In genomic region chr17:47788996-47789395, GRCm38 (mm10) we compare ENCODE assay signal across 19 mouse cellular contexts. TPM values are rescaled to one million over a fixed set of nuclear protein-coding genes. Genes with fewer than 3 reads are reported as not detected.
DNase-seq lines count a peak whose midpoint lies in the region; ATAC-seq lines count a peak whose summit lies in the region.
"Had no signal": no experiment of that assay in that cellular context is flagged by ENCODE, and none has a peak within 500 bp of the region (broad histone marks: within the 10 kb centered on the region; RNA-seq: fewer than 3 reads in every experiment).

No protein-coding gene starts in this region.

- H3K27ac ChIP-seq in hindbrain, embryonic 10.5 days = peak overlapping the region; percentile 76
- H3K27ac ChIP-seq in hindbrain, embryonic 16.5 days (ENCODE audit: low read depth, low read length) = no peak overlapping the region
- H3K27ac ChIP-seq in neural tube, embryonic 11.5 days (ENCODE audit: low read depth, low read length) = no peak overlapping the region
- H3K27ac ChIP-seq: kidney, postnatal 0 days had no signal

- 61% methylated on average over 6 of the region's 6 CpGs for WGBS in hindbrain, embryonic 10.5 days
- 56% methylated on average over 6 of the region's 6 CpGs for WGBS in hindbrain, embryonic 16.5 days
- WGBS in neural tube, embryonic 11.5 days = 62% methylated on average over 6 of the region's 6 CpGs

- H3K4me1 ChIP-seq in hindbrain, embryonic 10.5 days (replicated peaks) = peaks cover 85% of the 10 kb centered on the region
- H3K4me1 ChIP-seq in hindbrain, embryonic 16.5 days (ENCODE audit: control insufficient read depth, insufficient read depth, low read depth, low read length) = no peaks in the 10 kb centered on the region
- H3K4me1 ChIP-seq in neural tube, embryonic 11.5 days (ENCODE audit: control insufficient read depth, insufficient read depth, low read length) = peaks cover 14% of the 10 kb centered on the region

- DNase-seq in embryo, embryonic 10 days (ENCODE audit: low spot score) = peak; percentile 35
- DNase-seq in embryo, embryonic 9.5 days (ENCODE audit: extremely low spot score) = no peak
- peak; percentile 54 for DNase-seq in hindbrain, embryonic 10.5 days (ENCODE audit: low spot score)
- DNase-seq in neural tube, embryonic 11.5 days (ENCODE audit: low spot score) = peak; percentile 66
- DNase-seq in neural tube, embryonic 10.5 days (ENCODE audit: extremely low spot score, low spot score) = no peak
- DNase-seq in retina, postnatal 1 day = peak; percentile 85
- DNase-seq in frontal cortex, adult 2 months (ENCODE audit: extremely low spot score in 1 of 2, low spot score in 1 of 2) = no peak
- DNase-seq: cerebellum, adult 8-10 months; heart, postnatal 14 days; kidney, adult 18-20 months; liver, postnatal 0 days; lung, postnatal 14 days; thymus, adult 2 months had no signal

- no peaks in the 10 kb centered on the region for H3K36me3 ChIP-seq in hindbrain, embryonic 10.5 days
- H3K36me3 ChIP-seq in hindbrain, embryonic 16.5 days (ENCODE audit: control insufficient read depth, insufficient read depth, low read length) = no peaks in the 10 kb centered on the region
- no peaks in the 10 kb centered on the region for H3K36me3 ChIP-seq in neural tube, embryonic 11.5 days (ENCODE audit: control insufficient read depth, insufficient read depth, low read length)
- H3K36me3 ChIP-seq: embryonic facial prominence, embryonic 13.5 days had no signal

- H3K9me3 ChIP-seq in hindbrain, embryonic 10.5 days = no peaks in the 10 kb centered on the region
- no peaks in the 10 kb centered on the region for H3K9me3 ChIP-seq in hindbrain, embryonic 16.5 days (ENCODE audit: control insufficient read depth, low read length)
- H3K9me3 ChIP-seq in neural tube, embryonic 11.5 days (ENCODE audit: control insufficient read depth, low read length) = no peaks in the 10 kb centered on the region
- H3K9me3 ChIP-seq: embryonic facial prominence, embryonic 13.5 days; G1E; heart, embryonic 12.5 days; megakaryocyte, embryonic 14.5 days had no signal

- ATAC-seq in hindbrain, embryonic 16.5 days = no peak
- ATAC-seq in neural tube, embryonic 11.5 days (ENCODE audit: insufficient read depth, low FRiP score, low TSS enrichment) = no peak
- ATAC-seq: liver, postnatal 0 days had no signal

- H3K27me3 ChIP-seq in hindbrain, embryonic 10.5 days (ENCODE audit: insufficient read depth, poor library complexity, severe bottlenecking) = peaks cover 34% of the 10 kb centered on the region
- H3K27me3 ChIP-seq in hindbrain, embryonic 16.5 days (replicated peaks; ENCODE audit: control insufficient read depth, insufficient read depth, low read length) = peaks cover 2% of the 10 kb centered on the region; the same call in 1 of the 2 replicates
- H3K27me3 ChIP-seq in neural tube, embryonic 11.5 days (ENCODE audit: control insufficient read depth, insufficient read depth, low read length) = no peaks in the 10 kb centered on the region
- H3K27me3 ChIP-seq: heart, embryonic 12.5 days had no signal

- no peak overlapping the region for H3K4me2 ChIP-seq in hindbrain, embryonic 16.5 days (ENCODE audit: low read length)
- no peak overlapping the region for H3K4me2 ChIP-seq in neural tube, embryonic 11.5 days (ENCODE audit: low read depth)
- H3K4me2 ChIP-seq: heart, embryonic 12.5 days had no signal

- no peak overlapping the region for H3K9ac ChIP-seq in hindbrain, embryonic 16.5 days (ENCODE audit: low read depth, low read length)
- H3K9ac ChIP-seq in neural tube, embryonic 11.5 days (ENCODE audit: low read length) = no peak overlapping the region
- H3K9ac ChIP-seq: heart, embryonic 12.5 days; liver, postnatal 0 days had no signal

- H3K4me3 ChIP-seq in hindbrain, embryonic 10.5 days = no peak overlapping the region
- no peak overlapping the region for H3K4me3 ChIP-seq in hindbrain, embryonic 16.5 days (ENCODE audit: low read length)
- H3K4me3 ChIP-seq in neural tube, embryonic 11.5 days (ENCODE audit: low read depth, low read length) = no peak overlapping the region
- H3K4me3 ChIP-seq: embryonic facial prominence, embryonic 13.5 days; heart, embryonic 12.5 days; megakaryocyte, embryonic 14.5 days had no signal

RNA-seq across cellular contexts. Expression of gene Mdfi, which starts 45.5 kb away (rescaled TPM):
- 19.9 and 30.6 TPM in 2 replicates for polyA plus RNA-seq in hindbrain, embryonic 10.5 days (2016; fragmentation: Nextera tagmentation; extraction: Ambion mirVana)
- 2.7 and 3.9 TPM in 2 replicates for polyA plus RNA-seq in hindbrain, embryonic 16.5 days (2015; fragmentation: Nextera tagmentation; extraction: Ambion mirVana)
- 43.4 and 50.3 TPM in 2 replicates for polyA plus RNA-seq in neural tube, embryonic 11.5 days (2014; fragmentation: Nextera tagmentation; extraction: Ambion mirVana)
- 3.8 and 4.6 TPM in 2 replicates for polyA plus RNA-seq in frontal cortex, adult 2 months (2012; rRNA removed)
- polyA plus RNA-seq: G1E had no signal

RNA-seq across cellular contexts. Expression of gene Tfeb, which starts 52.2 kb away (rescaled TPM):
- polyA plus RNA-seq in hindbrain, embryonic 10.5 days (2016; fragmentation: Nextera tagmentation; extraction: Ambion mirVana) = 2.2 and 3.7 TPM in 2 replicates
- polyA plus RNA-seq in hindbrain, embryonic 16.5 days (2015; fragmentation: Nextera tagmentation; extraction: Ambion mirVana) = 4.6 and 4.7 TPM in 2 replicates
- polyA plus RNA-seq in neural tube, embryonic 11.5 days (2014; fragmentation: Nextera tagmentation; extraction: Ambion mirVana) = 1.8 and 2.0 TPM in 2 replicates
- polyA plus RNA-seq in frontal cortex, adult 2 months (2012; rRNA removed) = 9.5 and 9.9 TPM in 2 replicates

Comparison
In these comparisons a context has a peak if more than half of its experiments do, and no peak if none do; other contexts are left out.
1. DNase-seq: peak in embryo, embryonic 10 days (single experiment), hindbrain, embryonic 10.5 days (single experiment), neural tube, embryonic 11.5 days (single experiment) and retina, postnatal 1 day (single experiment); none in embryo, embryonic 9.5 days (single experiment), neural tube, embryonic 10.5 days (single experiment) and frontal cortex, adult 2 months (0 of 2).